In genomic region chr12:70231294-70231693, GRCm38 (mm10) we compare ENCODE assay signal across 8 mouse cellular contexts. TPM values are rescaled to one million over a fixed set of nuclear protein-coding genes. Genes with fewer than 3 reads are reported as not detected.
DNase-seq lines count a peak whose midpoint lies in the region; ATAC-seq lines count a peak whose summit lies in the region.

Pygl (minus strand) TSS chr12:70231488.

- no peak within 1 kb of the TSS for H3K27ac ChIP-seq in embryonic facial prominence, embryonic 12.5 days
- H3K27ac ChIP-seq in lung, embryonic 15.5 days = peak within 1 kb of the TSS; percentile 89

- H3K4me3 ChIP-seq in embryonic facial prominence, embryonic 12.5 days = no peak within 1 kb of the TSS
- H3K4me3 ChIP-seq in lung, embryonic 15.5 days = peak within 1 kb of the TSS; percentile 13; the same call in 1 of the 2 replicates

- no peaks in the 10 kb centered on the region for H3K36me3 ChIP-seq in embryonic facial prominence, embryonic 12.5 days
- H3K36me3 ChIP-seq in lung, embryonic 15.5 days = no peaks in the 10 kb centered on the region

- no peak for DNase-seq in heart, postnatal 4 days
- DNase-seq in heart, adult 9 months (ENCODE audit: low spot score in 2 of 2) = no peak
- DNase-seq in Muller cell, postnatal 12 days (ENCODE audit: inconsistent ontology term) = peak; percentile 47
- no peak for DNase-seq in testis, postnatal 14 days (ENCODE audit: low spot score)
- DNase-seq in adipocyte (ENCODE audit: low spot score) = no peak
- no peak for DNase-seq in cerebellum, adult 9-10 months

- no peak within 1 kb of the TSS for H3K4me2 ChIP-seq in embryonic facial prominence, embryonic 12.5 days (replicated peaks)
- peak within 1 kb of the TSS; percentile 39 for H3K4me2 ChIP-seq in lung, embryonic 15.5 days

- peaks cover 17% of the 10 kb centered on the region for H3K4me1 ChIP-seq in embryonic facial prominence, embryonic 12.5 days
- peaks cover 32% of the 10 kb centered on the region for H3K4me1 ChIP-seq in lung, embryonic 15.5 days

- no peak for ATAC-seq in embryonic facial prominence, embryonic 12.5 days (ENCODE audit: insufficient number of reproducible peaks, insufficient read depth, low FRiP score, low TSS enrichment)
- ATAC-seq in lung, embryonic 15.5 days (ENCODE audit: borderline replicate concordance, extremely low read depth, low FRiP score, low TSS enrichment) = no peak

- 67% methylated on average over 2 of the region's 2 CpGs for WGBS in embryonic facial prominence, embryonic 12.5 days
- 58% methylated on average over 2 of the region's 2 CpGs for WGBS in lung, embryonic 15.5 days

- no peaks in the 10 kb centered on the region for H3K9me3 ChIP-seq in embryonic facial prominence, embryonic 12.5 days
- no peaks in the 10 kb centered on the region for H3K9me3 ChIP-seq in lung, embryonic 15.5 days

- no peak within 1 kb of the TSS for H3K9ac ChIP-seq in embryonic facial prominence, embryonic 12.5 days
- no peak within 1 kb of the TSS for H3K9ac ChIP-seq in lung, embryonic 15.5 days

- H3K27me3 ChIP-seq in embryonic facial prominence, embryonic 12.5 days = no peaks in the 10 kb centered on the region
- H3K27me3 ChIP-seq in lung, embryonic 15.5 days = no peaks in the 10 kb centered on the region

RNA-seq across cellular contexts. Expression of gene Pygl, which starts in this region (rescaled TPM):
- 10 to 100 TPM; 13.9 to 15.9 TPM for total RNA-seq in heart, postnatal 4 days (2021)
- polyA plus RNA-seq in embryonic facial prominence, embryonic 12.5 days (2016; fragmentation: Nextera tagmentation; extraction: Ambion mirVana) = 9.7 and 10.3 TPM in 2 replicates
- polyA plus RNA-seq in lung, embryonic 15.5 days (2015; fragmentation: Nextera tagmentation; extraction: Ambion mirVana) = 58.7 and 65.4 TPM in 2 replicates
